Mouse (Mus musculus) c-Kit-negative CD71-positive TER-119-positive erythroid progenitor cells, embryonic 14.5 days (primary cell): ENCODE data around the gene Pdcd7.

ENCODE experiments used
- DNase-seq: peaks from one replicate; pipeline ENCODE4 v3.0.0-alpha.2; 2013; ENCODE audit warnings: low read depth, low spot score

The Pdcd7 gene

GRCm38 (mm10) chr9:65394360-65394759 is 48.5 kb downstream of the Pdcd7 start:
- DNase-seq, result no peak

GRCm38 (mm10) chr9:65398279-65398678 is 52.4 kb downstream of the Pdcd7 start, which contains the start of gene Rasl12:
Gene Rasl12 (plus strand): TSS chr9:65398506.
- peak; percentile 6 for DNase-seq

- no peak for DNase-seq
Observed at GRCm38 (mm10) chr9:65399934-65400333, 54.0 kb downstream of the Pdcd7 start.

DNA sequence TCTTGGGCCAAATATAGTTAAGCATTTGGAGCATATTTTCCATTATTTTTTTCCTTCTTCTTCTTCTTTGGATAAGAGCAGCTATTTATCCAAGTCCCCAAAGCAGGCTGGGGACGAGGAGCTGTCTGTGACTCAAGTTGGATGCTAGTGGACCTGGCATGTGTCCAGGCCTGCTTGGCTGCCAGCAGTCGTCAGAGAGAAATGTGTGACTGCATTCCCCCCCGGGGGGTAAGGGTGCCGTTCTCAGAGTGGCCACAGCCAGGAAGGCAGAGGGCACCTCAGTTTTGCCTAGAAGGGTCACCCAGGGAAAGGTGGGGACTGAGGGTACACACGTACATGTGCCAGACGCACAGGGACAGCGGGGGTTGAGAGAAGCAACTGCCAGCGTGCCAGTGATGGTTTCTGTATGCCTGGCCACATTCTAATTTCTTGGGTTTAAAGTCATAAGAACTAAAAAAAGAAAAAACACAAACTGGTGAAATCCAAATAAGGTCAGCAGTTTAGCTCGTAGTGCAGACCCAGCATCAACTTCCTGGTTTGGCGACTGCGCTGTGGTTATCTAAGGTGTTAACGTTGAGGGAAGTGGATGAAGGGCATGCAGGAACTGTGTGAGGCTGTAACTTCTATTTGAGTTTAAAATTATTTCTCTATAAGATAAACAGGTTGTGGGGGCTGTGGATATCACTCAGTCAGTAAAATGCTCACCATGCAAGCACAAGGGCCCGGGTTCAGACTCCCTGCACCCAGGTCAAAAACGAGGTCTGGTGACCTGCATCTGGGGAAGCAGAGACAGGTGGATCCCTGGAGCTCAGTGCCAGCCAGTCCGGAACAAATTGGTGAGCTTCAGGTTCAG is 58.7 kb downstream of the Pdcd7 start:
- no peak for DNase-seq

- no peak for DNase-seq
Observed at GRCm38 (mm10) chr9:65405184-65405449, 59.2 kb downstream of the Pdcd7 start.

GRCm38 (mm10) chr9:65407327-65407726 is 61.4 kb downstream of the Pdcd7 start:
- no peak for DNase-seq

DNA sequence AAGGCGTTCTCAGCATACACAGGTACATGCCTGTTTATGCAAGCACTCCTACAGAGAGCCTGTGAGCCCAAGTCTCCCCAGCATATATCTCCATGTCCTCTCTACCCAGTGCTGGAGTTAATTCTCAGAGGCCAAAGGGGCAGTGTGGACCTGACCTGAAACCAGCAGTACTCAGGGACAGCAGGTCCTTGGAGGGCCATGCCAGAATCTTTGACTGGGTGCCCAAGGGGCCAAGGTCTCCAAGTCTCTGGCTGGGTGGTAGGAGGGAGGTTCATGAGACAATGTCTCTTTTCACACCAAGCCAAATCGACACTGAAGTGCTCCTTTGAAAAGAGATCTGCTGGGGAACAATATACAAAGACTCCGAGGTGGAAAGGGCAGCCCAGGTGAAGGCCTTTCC is 62.0 kb downstream of the Pdcd7 start:
- DNase-seq, result no peak

GRCm38 (mm10) chr9:65408871-65409295 is 63.0 kb downstream of the Pdcd7 start:
- no peak for DNase-seq
